Mouse (Mus musculus) monocyte, adult 5-6 weeks (primary cell): ENCODE measurements around the gene Wdr92. TPM values are rescaled to one million over a fixed set of nuclear protein-coding genes. Genes with fewer than 3 reads are reported as not detected.
A peak's percentile ranks its signal among the peaks of the same experiment; 100 is the strongest.

Experiments used
- ATAC-seq: fragments of 153-309, 156-312 bp; replicated peaks from 2 replicates; pipeline ENCODE4 v1.8.0; 2017; ENCODE audit warnings: mild to moderate bottlenecking; ENCODE audit not compliant: low TSS enrichment, insufficient number of reproducible peaks, severe bottlenecking, poor library complexity, low FRiP score
- total RNA-seq: library from RNA; stranded (forward); fragments of 200-1000, 200-491, 200-594 nt; gene quantifications from 3 replicates; pipeline ENCODE4 v1.2.3, GENCODE M21; 2017

Wdr92 gene
- 4.7 to 20.4 TPM (median 6.3 TPM) in 3 replicates for total RNA-seq

DNA sequence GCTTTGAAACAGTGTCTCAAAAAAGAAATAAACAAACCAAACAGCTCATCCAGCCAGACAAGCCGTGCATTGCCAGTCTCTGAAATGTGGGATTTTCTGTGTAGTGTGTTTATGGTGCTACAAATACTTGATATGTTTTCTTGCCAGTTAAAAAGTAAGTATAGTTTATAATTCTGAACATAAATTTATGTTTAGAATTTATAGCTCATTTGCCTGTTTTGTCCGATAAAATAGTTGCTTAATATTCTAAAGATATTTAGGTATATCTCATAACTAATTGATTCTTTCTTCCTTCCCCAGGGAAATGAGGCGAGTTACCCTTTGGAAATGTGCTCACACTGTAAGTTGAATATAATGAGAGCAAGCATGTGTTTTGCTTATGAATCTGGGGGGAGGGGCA is at the start of gene Wdr92:
Wdr92 (plus strand) TSS at position 301 of the 400 bp plus-strand sequence.
- no peak for ATAC-seq

- no peak for ATAC-seq
Measured at GRCm38 (mm10) chr11:17135638-17136037, 46.3 kb upstream of the Wdr92 start.

DNA sequence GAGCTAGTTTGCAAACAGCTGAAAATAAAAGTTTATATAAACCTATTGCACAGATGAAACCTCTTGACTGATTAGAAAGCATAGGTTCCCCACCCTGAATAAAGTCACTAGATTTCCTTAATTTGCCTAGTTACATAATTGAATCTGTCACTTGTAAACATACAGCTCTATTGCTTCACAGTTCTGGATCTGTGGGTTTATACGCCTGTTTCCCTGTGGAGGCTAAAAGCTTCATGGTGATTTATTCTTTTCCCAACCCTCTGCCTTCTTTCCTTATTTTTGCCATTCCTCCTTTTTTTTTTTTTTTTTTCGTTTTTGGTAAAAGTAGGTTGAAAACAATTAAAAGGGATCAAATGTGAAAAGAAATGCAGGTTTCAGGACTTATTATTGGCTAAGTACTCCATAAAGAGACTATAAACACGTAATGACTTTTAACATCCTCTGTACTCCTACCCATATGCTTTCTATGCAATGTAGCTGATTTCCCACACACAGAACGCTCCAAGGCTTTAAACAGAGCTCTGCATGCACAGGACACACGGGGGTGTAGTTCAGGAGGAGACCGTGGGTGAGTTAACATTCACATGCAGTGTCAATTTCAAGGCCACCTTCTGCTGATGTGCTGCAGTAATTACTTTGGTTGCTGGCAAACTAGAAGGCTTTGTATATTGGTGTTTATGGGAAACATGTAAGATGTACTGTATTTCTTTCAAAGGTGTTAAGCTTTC is 43.4 kb upstream of the Wdr92 start:
- ATAC-seq = no peak

DNA sequence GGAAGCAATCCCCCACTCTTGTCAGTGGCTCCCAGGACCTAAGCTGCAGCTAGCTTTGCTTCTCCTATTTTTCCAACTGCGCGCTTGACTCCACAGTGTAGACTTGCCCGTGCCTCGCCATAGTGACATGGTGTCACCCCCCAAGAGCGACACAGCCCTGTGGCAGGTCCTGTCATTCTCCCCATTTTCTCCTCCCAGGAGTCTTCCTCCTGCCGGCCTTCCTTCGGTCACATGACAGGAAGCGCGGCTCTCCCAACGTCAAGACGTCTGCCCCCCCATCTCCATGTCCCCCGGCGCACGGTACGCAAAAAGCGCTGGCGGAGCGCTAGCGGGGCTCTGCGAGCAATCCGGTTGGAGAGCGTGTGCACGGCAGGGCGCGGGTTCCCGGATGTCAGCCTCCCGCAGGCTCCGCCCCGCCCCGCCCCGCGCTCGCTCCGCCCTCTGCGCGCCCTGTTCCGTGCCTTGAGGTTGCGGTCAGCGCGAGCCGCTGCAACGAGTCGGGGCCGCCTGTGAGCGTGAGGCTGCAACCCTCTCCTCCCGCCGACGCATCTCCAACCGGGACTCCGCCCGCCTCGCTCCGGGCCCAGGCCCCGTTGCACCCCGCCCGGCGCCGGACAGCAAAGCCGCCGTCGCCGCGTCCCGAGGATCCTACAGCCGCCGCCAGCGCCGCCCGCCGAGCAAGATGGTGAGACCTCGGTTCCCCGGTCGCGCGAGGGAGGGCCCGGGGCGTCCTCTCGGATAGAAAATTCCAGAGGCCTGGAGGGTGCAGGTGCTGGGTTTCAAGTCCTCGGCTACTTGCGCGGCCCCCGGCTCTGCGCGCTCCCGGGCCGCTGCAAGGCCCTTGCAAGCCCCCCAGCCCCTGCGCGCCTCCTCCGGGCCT is 22.8 kb upstream of the Wdr92 start, which contains the start of gene Ppp3r1:
Ppp3r1 (plus strand) TSS at position 406 of the 880 bp plus-strand sequence.
- peak; percentile 83 for ATAC-seq

DNA sequence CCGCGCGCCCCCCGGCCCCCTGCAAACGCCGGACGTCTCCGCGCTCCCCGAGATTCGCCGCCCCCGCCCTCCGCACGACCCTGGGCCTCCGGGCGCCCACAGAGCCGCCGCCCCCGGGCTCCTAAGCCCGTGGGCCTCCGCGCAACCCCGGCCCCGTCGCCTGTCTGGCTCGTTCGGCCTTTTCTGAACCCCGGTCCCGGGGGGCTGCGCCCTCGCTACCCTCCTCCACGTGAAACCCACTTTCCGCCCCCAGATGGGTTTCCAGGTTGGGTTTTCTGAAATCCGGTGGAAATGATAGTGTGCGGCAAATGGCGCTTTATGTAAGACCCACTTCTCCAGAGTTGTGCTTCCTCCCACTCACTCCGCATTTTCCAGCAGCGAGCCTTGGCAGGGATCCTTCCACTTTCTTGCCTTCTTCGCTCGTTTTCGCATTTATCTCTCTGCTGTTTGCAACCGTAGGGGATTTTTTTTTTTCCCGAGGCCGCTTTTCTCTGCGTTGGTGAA is 22.1 kb upstream of the Wdr92 start:
- ATAC-seq = no peak

DNA sequence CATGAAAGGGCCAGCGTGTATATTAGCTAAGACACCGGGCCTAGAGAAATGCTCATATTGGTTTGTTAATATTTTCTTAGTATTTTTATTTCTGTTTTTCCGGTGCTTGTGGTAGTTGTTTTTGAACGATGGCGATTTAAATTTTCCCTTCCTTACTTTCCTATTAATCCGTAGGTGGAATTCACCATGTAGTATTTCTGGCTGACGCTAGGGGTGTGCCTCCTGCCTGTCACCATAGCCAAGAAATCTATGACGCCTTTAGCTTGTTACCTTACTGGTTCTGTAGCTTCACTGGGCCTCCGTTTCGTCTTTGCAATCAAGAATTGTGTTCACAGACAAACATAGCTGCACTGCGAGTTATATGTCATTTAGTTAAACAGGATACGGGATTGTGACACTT is 21.7 kb upstream of the Wdr92 start:
- ATAC-seq = peak; percentile 58; the same call in 1 of the 2 replicates

- no peak for ATAC-seq
Measured at GRCm38 (mm10) chr11:17163956-17164355, 18.0 kb upstream of the Wdr92 start.

- peak; percentile 23; the same call in 1 of the 2 replicates for ATAC-seq
Measured at GRCm38 (mm10) chr11:17166627-17167026, 15.3 kb upstream of the Wdr92 start.

DNA sequence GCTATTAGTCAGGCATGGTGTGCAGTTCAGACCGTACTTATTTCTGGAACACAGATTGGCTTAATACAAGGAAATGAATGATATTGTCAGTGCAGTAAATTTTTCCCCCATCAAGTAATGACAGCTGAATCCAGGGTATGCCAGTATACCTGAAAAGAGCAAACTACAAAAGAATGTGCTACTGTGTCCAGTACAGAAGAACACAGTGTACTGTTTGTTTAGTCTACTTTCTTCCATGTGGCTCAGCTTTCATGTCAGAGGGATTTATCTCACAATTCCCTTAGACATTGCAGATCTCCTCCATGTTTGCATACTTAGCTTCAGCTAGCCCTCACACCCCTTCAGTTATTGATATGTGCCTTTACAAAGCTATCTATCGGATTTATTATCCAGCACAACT is 12.6 kb upstream of the Wdr92 start:
- no peak for ATAC-seq

GRCm38 (mm10) chr11:17170938-17171729 is 10.8 kb upstream of the Wdr92 start:
- ATAC-seq = no peak

- ATAC-seq = 0 out of 2 replicates have a peak, but pooled peaks have one; percentile 27
Measured at GRCm38 (mm10) chr11:17172300-17172699, 9.6 kb upstream of the Wdr92 start.

DNA sequence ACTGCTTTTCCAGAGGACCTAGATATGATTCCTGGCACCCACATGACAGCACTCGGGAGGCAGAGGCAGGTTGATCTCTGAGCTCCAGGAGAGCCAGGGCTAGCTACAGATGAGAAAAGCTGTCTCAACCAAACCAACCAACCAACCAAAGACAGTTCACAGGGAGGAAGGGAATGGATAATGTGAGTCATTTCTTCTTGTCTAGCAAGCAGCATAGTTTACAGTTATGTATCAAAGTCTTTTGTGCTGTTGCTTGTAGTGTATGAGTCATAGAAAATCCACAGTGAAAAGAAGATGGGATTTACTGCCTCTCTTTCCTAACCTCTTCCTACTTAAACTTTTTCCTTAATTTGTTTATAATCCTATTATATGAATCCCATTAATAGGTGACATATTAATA is 5.3 kb upstream of the Wdr92 start:
- ATAC-seq = no peak

DNA sequence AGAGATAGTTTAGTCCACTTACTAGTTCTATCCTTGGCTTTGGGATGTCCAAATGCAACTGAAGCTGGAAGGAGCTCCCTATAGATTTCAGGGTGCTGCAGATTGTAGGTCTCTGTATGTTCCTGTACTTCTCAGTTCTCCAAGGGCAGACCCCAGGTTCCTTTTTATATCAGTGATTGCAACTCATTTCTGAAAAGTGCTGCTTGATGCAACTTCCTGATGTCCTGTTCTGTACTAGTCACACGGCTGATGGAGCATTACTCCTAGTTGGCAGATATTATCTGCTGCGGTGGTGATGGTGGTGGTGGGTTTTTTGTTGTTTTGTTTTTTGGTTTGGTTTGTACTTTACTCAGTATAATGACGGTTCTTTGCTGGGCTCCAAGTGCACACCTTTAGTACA is 1.2 kb upstream of the Wdr92 start:
- ATAC-seq = 0 out of 2 replicates have a peak, but pooled peaks have one; percentile 22

DNA sequence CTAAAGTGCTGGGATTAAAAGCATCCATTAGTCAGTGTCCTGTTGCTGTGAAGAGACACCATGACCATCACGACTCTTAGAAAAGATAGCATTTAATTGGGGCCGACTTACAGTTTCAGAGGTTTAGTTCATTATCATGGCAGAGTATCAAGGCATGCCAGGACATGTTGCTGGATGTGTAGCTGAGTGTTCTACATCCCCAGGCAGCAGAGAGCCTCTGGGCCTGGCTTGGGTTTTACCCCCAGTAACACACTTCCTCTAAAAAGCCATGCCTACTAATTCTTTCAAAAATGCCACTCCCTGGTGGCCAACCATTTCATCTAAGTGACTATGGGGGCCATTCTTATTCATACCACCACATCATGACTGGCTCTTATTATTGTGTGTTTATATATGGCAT is 1.3 kb downstream of the Wdr92 start:
- ATAC-seq = no peak

DNA sequence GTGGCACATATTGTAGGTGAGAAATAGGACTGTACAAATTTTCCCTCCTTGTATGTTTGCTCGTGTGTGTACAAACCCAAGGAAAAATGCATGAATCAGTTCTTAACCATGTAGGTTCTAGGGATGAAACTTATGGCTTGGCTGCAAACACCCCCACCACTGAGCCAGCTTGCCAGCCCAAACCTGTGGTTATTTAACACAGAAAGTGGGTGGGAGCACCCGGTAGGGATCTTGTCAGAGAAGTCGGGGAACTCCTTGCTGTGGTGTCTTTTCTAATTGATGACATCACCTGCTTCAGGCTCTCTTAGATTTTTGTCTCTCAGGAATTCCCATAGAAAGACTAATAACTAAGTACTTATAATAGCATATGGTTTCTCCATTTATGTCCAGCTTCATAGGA is 5.7 kb downstream of the Wdr92 start:
- ATAC-seq = no peak

- no peak for ATAC-seq
Measured at GRCm38 (mm10) chr11:17188786-17189185, 6.9 kb downstream of the Wdr92 start.

DNA sequence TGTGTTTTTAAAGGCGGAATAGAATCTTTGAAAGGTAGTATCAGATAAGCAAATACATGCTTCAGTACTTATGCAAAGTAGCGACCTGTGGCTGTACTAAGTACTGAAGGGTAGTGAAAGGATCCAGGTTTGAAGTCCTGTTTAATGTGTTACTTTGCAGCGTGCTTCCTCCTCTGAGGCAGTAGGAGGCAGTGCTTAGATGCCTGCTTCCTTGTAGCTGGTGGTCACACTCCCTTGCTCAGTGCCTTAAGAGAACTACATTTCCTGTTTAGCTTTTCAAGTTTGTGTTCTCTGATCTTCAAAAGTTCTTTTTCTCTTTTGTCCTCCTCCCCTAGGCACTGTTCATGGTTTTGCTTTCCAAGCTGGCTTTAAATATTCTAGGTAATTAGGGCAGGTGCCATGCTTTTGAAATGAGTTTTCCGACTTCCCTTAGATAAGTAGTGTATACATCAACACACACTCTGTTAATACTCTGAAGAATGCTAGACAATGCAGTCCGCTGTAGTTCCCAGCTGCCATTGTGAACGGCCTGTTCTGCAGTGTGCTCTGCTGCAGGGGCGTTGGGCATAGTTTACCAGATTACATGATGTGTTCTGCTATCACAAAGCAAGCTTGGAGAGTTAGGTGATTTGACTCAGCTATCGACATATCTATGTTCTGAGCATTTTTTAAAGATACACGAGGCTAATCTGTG is 10.4 kb downstream of the Wdr92 start:
- ATAC-seq = 0 out of 2 replicates have a peak, but pooled peaks have one; percentile 40

DNA sequence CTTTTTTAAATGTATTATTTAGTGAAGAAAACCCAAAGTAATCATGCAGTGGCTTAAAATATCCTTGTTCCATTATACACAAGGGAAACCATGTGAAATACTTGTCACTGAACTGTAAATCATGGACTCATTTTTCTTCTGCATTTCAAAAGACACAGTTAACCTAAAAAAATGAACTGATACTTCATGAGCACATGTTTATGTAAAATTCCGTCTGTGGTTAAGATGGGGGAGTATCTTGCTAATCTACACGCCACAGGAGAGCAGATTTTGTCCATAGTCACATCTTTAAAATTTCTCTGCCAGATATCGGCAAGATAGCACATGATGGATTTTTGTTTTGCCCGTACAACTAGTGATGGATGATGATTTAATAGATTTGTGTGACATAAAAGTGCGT is 17.3 kb downstream of the Wdr92 start:
- ATAC-seq = no peak
